Mouse (Mus musculus) ES-Bruce4 (cell line): ENCODE measurements around the gene Parn.

Experiments
- CTCF ChIP-seq: IDR thresholded peaks from one replicate; pipeline ENCODE4 v1.8.1; 2011; ENCODE audit warnings: low read depth, low read length
- EP300 ChIP-seq: IDR thresholded peaks from 2 replicates; pipeline ENCODE4 v1.6.1; 2011; ENCODE audit warnings: low read depth, low read length; ENCODE audit not compliant: insufficient read depth

- TF ChIP-seq CTCF = no peak
- TF ChIP-seq EP300 = no peak
Measured at GRCm38 (mm10) chr16:13588182-13589048, 79.6 kb downstream of the Parn start.
